Mouse (Mus musculus): ENCODE measurements around the gene Gm20388. TPM values are rescaled to one million over a fixed set of nuclear protein-coding genes. Genes with fewer than 3 reads are reported as not detected.

The Gm20388 gene
- polyA plus RNA-seq, 1 experiment from 2014 or later = not detected

GRCm38 (mm10) chr8:121806126-121806525 lies 1895.5 kb downstream of the Gm20388 start:
- Histone ChIP-seq H3K27me3 (no peaks in the 10 kb centered on the region), H3K4me2 (no peak overlapping the region), H3K27ac (no peak overlapping the region), H3K9me3 (no peaks in the 10 kb centered on the region), H3K4me1 (peaks cover 8% of the 10 kb centered on the region), H3K4me3 (no peak overlapping the region), H3K9ac (no peak overlapping the region), H3K36me3 (peaks cover 57% of the 10 kb centered on the region)
- no peak for ATAC-seq (ENCODE audit: insufficient number of reproducible peaks, insufficient read depth, low FRiP score, low TSS enrichment, low read depth)
- 77% methylated on average over 13 of the region's 13 CpGs for WGBS

- 76% methylated on average over 11 of the region's 11 CpGs for WGBS
- H3K27ac ChIP-seq = no peak overlapping the region
- no peak overlapping the region for H3K9ac ChIP-seq
- H3K36me3 ChIP-seq = peaks cover 63% of the 10 kb centered on the region
- no peaks in the 10 kb centered on the region for H3K27me3 ChIP-seq
- no peak overlapping the region for H3K4me2 ChIP-seq
- H3K4me1 ChIP-seq = peaks cover 8% of the 10 kb centered on the region
- ATAC-seq (ENCODE audit: insufficient number of reproducible peaks, insufficient read depth, low FRiP score, low TSS enrichment, low read depth) = no peak
- no peak overlapping the region for H3K4me3 ChIP-seq
- H3K9me3 ChIP-seq = no peaks in the 10 kb centered on the region
Measured at GRCm38 (mm10) chr8:121808032-121808431, 1897.4 kb downstream of the Gm20388 start.

GRCm38 (mm10) chr8:121809524-121810155 lies 1899.0 kb downstream of the Gm20388 start:
- no peak for ATAC-seq (ENCODE audit: insufficient number of reproducible peaks, insufficient read depth, low FRiP score, low TSS enrichment, low read depth)
- 93% methylated on average over 11 of the region's 11 CpGs for WGBS
- H3K4me1 ChIP-seq = peaks cover 8% of the 10 kb centered on the region
- H3K9me3 ChIP-seq = no peaks in the 10 kb centered on the region
- H3K4me3 ChIP-seq = no peak overlapping the region
- no peak overlapping the region for H3K9ac ChIP-seq
- H3K27me3 ChIP-seq = no peaks in the 10 kb centered on the region
- no peak overlapping the region for H3K27ac ChIP-seq
- no peak overlapping the region for H3K4me2 ChIP-seq
- peaks cover 65% of the 10 kb centered on the region for H3K36me3 ChIP-seq

DNA sequence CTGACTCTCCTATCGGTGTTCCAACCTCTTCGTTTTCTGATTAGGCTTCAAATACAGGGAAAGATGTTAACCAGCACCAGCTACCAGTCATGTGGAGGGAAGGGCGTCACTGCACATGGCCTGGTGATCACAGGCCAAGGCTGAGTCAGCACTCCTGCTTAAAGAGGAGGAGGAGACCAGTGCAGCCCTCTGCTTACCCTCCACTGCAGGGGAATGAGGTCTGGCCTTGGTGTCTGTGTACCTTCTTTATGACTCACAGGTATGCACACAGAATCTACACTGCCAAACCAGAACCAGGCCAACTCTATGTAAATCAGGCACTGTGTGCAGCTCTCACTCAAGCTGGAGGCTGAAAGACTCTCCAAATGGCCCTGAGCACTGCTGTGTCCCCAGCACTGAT lies 1900.9 kb downstream of the Gm20388 start:
- H3K4me1 ChIP-seq = no peaks in the 10 kb centered on the region
- ATAC-seq (ENCODE audit: insufficient number of reproducible peaks, insufficient read depth, low FRiP score, low TSS enrichment, low read depth) = no peak
- no peak overlapping the region for H3K4me2 ChIP-seq
- H3K27me3 ChIP-seq = no peaks in the 10 kb centered on the region
- no peak overlapping the region for H3K27ac ChIP-seq
- WGBS = 93% methylated on average over 3 of the region's 3 CpGs
- H3K36me3 ChIP-seq = peaks cover 63% of the 10 kb centered on the region
- H3K9ac ChIP-seq = no peak overlapping the region
- H3K9me3 ChIP-seq = no peaks in the 10 kb centered on the region
- no peak overlapping the region for H3K4me3 ChIP-seq

DNA sequence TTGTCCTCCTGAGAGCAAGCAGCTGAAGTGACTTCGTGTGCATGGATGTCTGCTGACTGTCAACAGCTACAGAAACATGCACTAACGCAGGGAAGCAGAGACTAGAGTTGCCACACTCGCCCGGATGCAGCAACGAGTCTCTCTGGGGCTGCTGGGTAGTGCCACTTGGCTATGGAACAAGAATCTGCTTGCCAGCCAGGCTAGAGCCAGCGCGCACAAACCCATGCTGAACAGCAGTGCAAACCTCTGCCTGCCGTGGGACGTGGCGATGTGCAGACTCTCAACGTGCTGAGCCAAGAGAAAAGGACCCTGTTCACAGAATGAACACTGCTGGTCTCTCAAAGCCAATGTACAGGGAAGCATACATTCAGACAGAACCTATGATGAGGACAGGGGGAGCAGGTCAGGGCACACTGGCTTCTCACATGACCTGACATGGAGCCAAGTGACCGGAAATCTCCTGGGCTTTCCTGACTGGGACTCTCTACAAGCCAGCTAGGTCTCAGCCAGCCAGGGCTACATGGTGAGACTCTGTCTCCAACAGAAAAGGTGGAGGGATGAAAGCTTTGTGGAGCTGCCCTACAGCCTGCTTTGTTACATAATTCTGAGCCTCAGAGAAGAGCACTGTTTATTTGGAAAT lies 1901.4 kb downstream of the Gm20388 start:
- Histone ChIP-seq H3K9ac (no peak overlapping the region), H3K27me3 (no peaks in the 10 kb centered on the region), H3K4me2 (no peak overlapping the region), H3K36me3 (peaks cover 63% of the 10 kb centered on the region), H3K27ac (no peak overlapping the region), H3K9me3 (no peaks in the 10 kb centered on the region), H3K4me1 (no peaks in the 10 kb centered on the region), H3K4me3 (no peak overlapping the region)
- no peak for ATAC-seq (ENCODE audit: insufficient number of reproducible peaks, insufficient read depth, low FRiP score, low TSS enrichment, low read depth)
- 93% methylated on average over 12 of the region's 12 CpGs for WGBS

DNA sequence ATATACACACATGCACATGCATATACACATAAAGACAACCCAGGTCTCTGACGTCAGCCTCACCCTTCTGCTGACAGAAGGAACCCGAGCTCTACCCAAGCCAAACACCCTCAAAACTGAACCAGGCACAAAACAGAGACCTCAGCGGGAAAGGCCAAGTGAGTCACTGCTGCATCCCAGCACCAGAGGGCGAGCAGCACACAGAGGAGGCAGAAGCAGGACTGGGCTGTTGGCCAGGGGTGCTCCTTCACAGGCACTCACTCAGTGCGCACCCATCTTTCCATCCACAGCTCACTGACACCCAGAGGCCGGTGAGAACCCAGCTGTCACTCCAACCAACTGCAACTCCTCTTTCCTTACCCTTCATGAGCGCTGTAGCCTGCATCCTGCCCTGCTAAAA lies 1907.6 kb downstream of the Gm20388 start:
- H3K36me3 ChIP-seq = peaks cover 74% of the 10 kb centered on the region
- H3K9me3 ChIP-seq = no peaks in the 10 kb centered on the region

DNA sequence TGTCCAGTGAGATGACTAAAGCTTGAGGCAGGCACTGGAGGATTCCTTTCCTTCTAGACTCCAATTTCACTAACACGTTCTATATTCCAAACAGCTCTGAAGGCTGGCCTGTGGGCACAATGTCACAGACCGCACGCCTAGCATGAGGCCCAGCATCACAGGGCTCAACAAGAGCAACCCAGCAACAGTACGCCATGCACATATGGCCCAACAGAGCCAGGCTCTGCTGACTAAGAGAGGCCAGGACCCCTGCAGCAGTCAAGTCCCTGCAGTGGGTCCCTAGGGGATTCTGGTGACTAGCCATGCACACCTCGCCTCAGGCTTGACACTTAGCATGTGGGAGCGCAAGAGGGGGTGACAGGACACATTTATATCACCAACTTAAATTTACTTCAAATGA lies 1910.2 kb downstream of the Gm20388 start:
- no peak for ATAC-seq (ENCODE audit: insufficient number of reproducible peaks, insufficient read depth, low FRiP score, low TSS enrichment, low read depth)
- Histone ChIP-seq H3K4me2 (no peak overlapping the region), H3K27ac (no peak overlapping the region), H3K4me3 (no peak overlapping the region), H3K27me3 (no peaks in the 10 kb centered on the region), H3K36me3 (peaks cover 48% of the 10 kb centered on the region), H3K4me1 (no peaks in the 10 kb centered on the region), H3K9me3 (no peaks in the 10 kb centered on the region), H3K9ac (no peak overlapping the region)
- 92% methylated on average over 6 of the region's 6 CpGs for WGBS

More for the DNA sequence above, 1907.6 kb downstream of the Gm20388 start:
- H3K4me1 ChIP-seq = no peaks in the 10 kb centered on the region
- WGBS = 79% methylated on average over 7 of the region's 7 CpGs
- no peaks in the 10 kb centered on the region for H3K27me3 ChIP-seq
- ATAC-seq (ENCODE audit: insufficient number of reproducible peaks, insufficient read depth, low FRiP score, low TSS enrichment, low read depth) = no peak
- no peak overlapping the region for H3K4me2 ChIP-seq
- no peak overlapping the region for H3K27ac ChIP-seq
- no peak overlapping the region for H3K4me3 ChIP-seq
- H3K9ac ChIP-seq = no peak overlapping the region

DNA sequence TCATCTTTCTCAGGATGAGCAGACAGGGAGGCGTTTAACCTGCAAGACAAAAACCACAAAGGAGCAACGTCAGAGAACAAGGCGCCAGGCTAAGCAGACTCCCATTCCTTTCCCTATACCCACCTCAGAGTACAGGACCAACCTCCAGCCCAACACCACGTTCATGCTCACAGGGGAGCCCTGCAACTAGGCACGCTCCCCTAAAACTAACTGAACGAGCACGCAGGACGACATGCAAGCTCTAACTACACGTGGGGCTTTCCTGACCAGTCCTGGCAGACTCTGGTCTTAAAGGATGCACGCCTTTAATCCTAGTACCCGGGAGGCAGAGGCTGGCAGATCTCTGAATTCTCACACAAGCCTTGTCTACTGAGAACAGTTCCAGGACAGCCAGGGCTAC lies 1910.7 kb downstream of the Gm20388 start:
- no peak overlapping the region for H3K9ac ChIP-seq
- no peak overlapping the region for H3K4me3 ChIP-seq
- no peak for ATAC-seq (ENCODE audit: insufficient number of reproducible peaks, insufficient read depth, low FRiP score, low TSS enrichment, low read depth)
- no peaks in the 10 kb centered on the region for H3K4me1 ChIP-seq
- no peaks in the 10 kb centered on the region for H3K9me3 ChIP-seq
- no peaks in the 10 kb centered on the region for H3K27me3 ChIP-seq
- WGBS = 86% methylated on average over 11 of the region's 11 CpGs
- H3K36me3 ChIP-seq = peaks cover 45% of the 10 kb centered on the region
- no peak overlapping the region for H3K4me2 ChIP-seq
- H3K27ac ChIP-seq = no peak overlapping the region

- H3K27me3 ChIP-seq = no peaks in the 10 kb centered on the region
- no peak overlapping the region for H3K9ac ChIP-seq
- no peak overlapping the region for H3K4me3 ChIP-seq
- no peaks in the 10 kb centered on the region for H3K4me1 ChIP-seq
- no peaks in the 10 kb centered on the region for H3K9me3 ChIP-seq
- no peak overlapping the region for H3K27ac ChIP-seq
- H3K4me2 ChIP-seq = no peak overlapping the region
- ATAC-seq (ENCODE audit: insufficient number of reproducible peaks, insufficient read depth, low FRiP score, low TSS enrichment, low read depth) = no peak
- peaks cover 45% of the 10 kb centered on the region for H3K36me3 ChIP-seq
- WGBS = 93% methylated on average over 9 of the region's 9 CpGs
Measured at GRCm38 (mm10) chr8:121821770-121822169, 1911.1 kb downstream of the Gm20388 start.

DNA sequence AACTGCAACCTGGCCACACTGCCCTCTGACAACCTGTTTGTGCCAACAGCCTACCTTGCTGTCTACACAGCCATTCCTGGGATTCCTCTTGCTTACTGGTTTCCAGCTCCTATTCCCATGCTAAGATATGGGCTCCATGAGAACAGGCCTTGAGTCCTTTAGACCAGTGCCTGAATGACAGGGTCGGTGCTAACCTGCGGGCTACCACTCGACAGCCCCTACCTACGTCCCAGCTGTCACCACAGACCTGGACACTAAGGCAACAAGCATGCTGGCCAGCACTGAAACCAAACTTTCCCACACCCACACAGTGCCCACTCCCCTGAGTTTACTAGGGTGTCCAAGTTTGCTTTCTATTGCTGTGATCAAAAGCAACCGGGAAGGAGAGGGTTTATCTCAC lies 1917.1 kb downstream of the Gm20388 start:
- no peak overlapping the region for H3K9ac ChIP-seq
- no peak for ATAC-seq (ENCODE audit: insufficient number of reproducible peaks, insufficient read depth, low FRiP score, low TSS enrichment, low read depth)
- no peak overlapping the region for H3K27ac ChIP-seq
- 92% methylated on average over 5 of the region's 5 CpGs for WGBS
- no peaks in the 10 kb centered on the region for H3K9me3 ChIP-seq
- H3K4me1 ChIP-seq = peaks cover 19% of the 10 kb centered on the region
- H3K36me3 ChIP-seq = no peaks in the 10 kb centered on the region
- 0 out of 2 replicates have a peak overlapping the region, but pooled peaks have one; percentile 91 for H3K4me3 ChIP-seq
- H3K4me2 ChIP-seq = peak overlapping the region; percentile 95
- H3K27me3 ChIP-seq = no peaks in the 10 kb centered on the region

GRCm38 (mm10) chr8:121828376-121829023 lies 1917.9 kb downstream of the Gm20388 start:
- Histone ChIP-seq H3K27me3 (no peaks in the 10 kb centered on the region), H3K36me3 (no peaks in the 10 kb centered on the region), H3K9ac (peak overlapping the region; percentile 91), H3K4me2 (peak overlapping the region; percentile 95), H3K4me3 (peak overlapping the region; percentile 91), H3K27ac (no peak overlapping the region), H3K4me1 (peaks cover 19% of the 10 kb centered on the region), H3K9me3 (no peaks in the 10 kb centered on the region)
- ATAC-seq (ENCODE audit: insufficient number of reproducible peaks, insufficient read depth, low FRiP score, low TSS enrichment, low read depth) = no peak
- 31% methylated on average over 10 of the region's 10 CpGs for WGBS
